25 mouse cellular contexts compared by ENCODE assay signal in the genomic region with DNA sequence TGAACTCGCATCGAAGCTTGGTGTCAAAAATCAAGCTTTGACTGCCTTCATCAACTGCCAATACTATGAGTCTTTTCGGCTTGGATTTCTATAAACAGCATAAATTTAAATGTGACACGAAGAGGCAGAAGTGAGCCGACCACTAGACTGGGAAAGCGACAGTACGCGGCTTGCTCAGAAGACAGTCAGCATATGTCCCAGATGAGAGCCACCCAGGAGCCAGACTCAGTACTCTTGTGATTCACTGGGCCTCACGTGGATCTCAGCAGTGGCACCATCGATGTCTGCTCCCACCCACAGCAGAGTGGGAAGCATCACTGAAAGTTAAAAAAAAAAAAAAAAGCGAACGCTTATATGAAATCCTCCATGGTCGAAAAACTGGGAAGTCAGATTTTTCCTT.
DNase-seq lines count a peak whose midpoint lies in the region; ATAC-seq and TF ChIP-seq lines count a peak whose summit lies in the region.
"Had no signal": no experiment of that assay in that cellular context is flagged by ENCODE, and none has a peak within 500 bp of the region (broad histone marks: within the 10 kb centered on the region; RNA-seq: fewer than 3 reads in every experiment).

No protein-coding gene starts in this region.

- no peaks in the 10 kb centered on the region for H3K27me3 ChIP-seq in forebrain, embryonic 11.5 days (ENCODE audit: control insufficient read depth, insufficient read depth, low read length)
- H3K27me3 ChIP-seq: embryonic facial prominence, embryonic 13.5 days; hindbrain, embryonic 15.5 days; limb, embryonic 15.5 days; midbrain, embryonic 12.5 days; neural tube, embryonic 15.5 days had no signal

- no peak overlapping the region for H3K9ac ChIP-seq in forebrain, embryonic 11.5 days (ENCODE audit: low read length)
- H3K9ac ChIP-seq: embryonic facial prominence, embryonic 13.5 days; hindbrain, embryonic 15.5 days; limb, embryonic 15.5 days; liver, embryonic 14.5 days; lung, embryonic 14.5 days; midbrain, embryonic 12.5 days; neural tube, embryonic 15.5 days had no signal

- intact Hi-C loops in left cerebral cortex, adult 2 months (cut with DNase I): loop anchor here (5.0 kb wide), 1 partner anchor 481 kb away; no protein-coding TSS in a partner anchor
- intact Hi-C loops in left cerebral cortex, postnatal 10 days (cut with DNase I): no loop called here
- intact Hi-C loops in left cerebral cortex, postnatal 25 days (cut with DNase I): no loop called here

- TF ChIP-seq CTCF in left cerebral cortex, adult 2 months (IDR thresholded peaks at IDR 0.05): no peak

- H3K9me3 ChIP-seq in forebrain, embryonic 11.5 days (ENCODE audit: control insufficient read depth, low read length): no peaks in the 10 kb centered on the region
- H3K9me3 ChIP-seq: embryonic facial prominence, embryonic 13.5 days; hindbrain, embryonic 15.5 days; limb, embryonic 15.5 days; midbrain, embryonic 12.5 days; neural tube, embryonic 15.5 days had no signal

- H3K36me3 ChIP-seq in forebrain, embryonic 11.5 days (ENCODE audit: control insufficient read depth, insufficient read depth, low read length): no peaks in the 10 kb centered on the region
- H3K36me3 ChIP-seq: embryonic facial prominence, embryonic 13.5 days; hindbrain, embryonic 15.5 days; limb, embryonic 15.5 days; midbrain, embryonic 12.5 days; neural tube, embryonic 15.5 days had no signal

- DNase-seq in left cerebral cortex, adult 2 months (ENCODE audit: extremely low spot score in 1 of 2, low spot score in 2 of 2): peak; percentile 14 to 29
- no peak for DNase-seq in left cerebral cortex, postnatal 10 days (ENCODE audit: extremely low spot score in 1 of 2, low spot score in 2 of 2)
- peak; percentile 24 to 48 for DNase-seq in frontal cortex, adult 2 months (ENCODE audit: extremely low spot score in 1 of 2, low spot score in 1 of 2)
- DNase-seq in left cerebral cortex, postnatal 25 days (ENCODE audit: low spot score in 2 of 2): peak; percentile 30 to 82
- peak; percentile 39 to 51 for DNase-seq in right cerebral cortex, postnatal 36 days (ENCODE audit: low spot score in 2 of 2)
- DNase-seq in gastrocnemius, postnatal 4 days (ENCODE audit: low spot score in 2 of 2): no peak
- DNase-seq in forebrain, embryonic 11.5 days (ENCODE audit: low spot score): no peak
- DNase-seq: adrenal gland, adult 8-10 months; cerebellum, adult 2 months; cerebellum, postnatal 36 days; embryo, embryonic 11 days; gastrocnemius, postnatal 14 days; heart, adult 2 months; kidney, adult 2 months; lung, embryonic 14.5 days had no signal

- no peak overlapping the region for H3K27ac ChIP-seq in left cerebral cortex, adult 2 months
- no peak overlapping the region for H3K27ac ChIP-seq in forebrain, embryonic 11.5 days (ENCODE audit: low read depth, low read length)
- H3K27ac ChIP-seq: embryonic facial prominence, embryonic 13.5 days; heart, adult 2 months; hindbrain, embryonic 15.5 days; kidney, postnatal 0 days; limb, embryonic 15.5 days; liver, embryonic 14.5 days; midbrain, embryonic 12.5 days; neural tube, embryonic 15.5 days; stomach, postnatal 0 days had no signal

- H3K4me2 ChIP-seq in forebrain, embryonic 11.5 days (ENCODE audit: low read depth, low read length, severe bottlenecking): no peak overlapping the region
- H3K4me2 ChIP-seq: embryonic facial prominence, embryonic 13.5 days; hindbrain, embryonic 15.5 days; limb, embryonic 15.5 days; lung, embryonic 14.5 days; midbrain, embryonic 12.5 days; neural tube, embryonic 15.5 days had no signal

- no peak overlapping the region for H3K4me3 ChIP-seq in left cerebral cortex, adult 2 months
- no peak overlapping the region for H3K4me3 ChIP-seq in forebrain, embryonic 11.5 days (ENCODE audit: low read depth, low read length)
- H3K4me3 ChIP-seq: embryonic facial prominence, embryonic 13.5 days; erythroblast, embryonic 14.5 days; heart, adult 2 months; hindbrain, embryonic 15.5 days; limb, embryonic 15.5 days; midbrain, embryonic 12.5 days; neural tube, embryonic 15.5 days had no signal

- 90% methylated on average over 13 of the region's 13 CpGs for WGBS in forebrain, embryonic 11.5 days

- H3K4me1 ChIP-seq in forebrain, embryonic 11.5 days (replicated peaks; ENCODE audit: control insufficient read depth, insufficient read depth, low read length): no peaks in the 10 kb centered on the region
- H3K4me1 ChIP-seq: embryonic facial prominence, embryonic 13.5 days; hindbrain, embryonic 15.5 days; limb, embryonic 15.5 days; midbrain, embryonic 12.5 days; neural tube, embryonic 15.5 days had no signal

- ATAC-seq in forebrain, embryonic 11.5 days (replicated peaks; ENCODE audit: low FRiP score): no peak
- ATAC-seq: forebrain, embryonic 14.5 days had no signal

Comparison
In these comparisons a context has a peak if more than half of its experiments do, and no peak if none do; other contexts are left out.
1. DNase-seq: peak in left cerebral cortex, adult 2 months (2 of 2), frontal cortex, adult 2 months (2 of 2), left cerebral cortex, postnatal 25 days (2 of 2) and right cerebral cortex, postnatal 36 days (2 of 2); none in left cerebral cortex, postnatal 10 days (0 of 2), gastrocnemius, postnatal 4 days (0 of 2) and forebrain, embryonic 11.5 days (single experiment).